Mouse (Mus musculus): ENCODE data around the gene Mad1l1. TPM values are rescaled to one million over a fixed set of nuclear protein-coding genes. Genes with fewer than 3 reads are reported as not detected.

Mad1l1 gene
- polyA plus RNA-seq, 1 experiment from 2014 or later = 25.2 TPM

- Histone ChIP-seq H3K4me3 (no peak overlapping the region), H3K36me3 (no peaks in the 10 kb centered on the region), H3K4me2 (no peak overlapping the region), H3K9me3 (no peaks in the 10 kb centered on the region), H3K27ac (replicated peaks) (peak overlapping the region; percentile 34; the same call in 1 of the 2 replicates), H3K27me3 (replicated peaks) (no peaks in the 10 kb centered on the region), H3K4me1 (peaks cover 34% of the 10 kb centered on the region), H3K9ac (no peak overlapping the region)
- no peak for ATAC-seq (ENCODE audit: extremely low read depth, insufficient number of reproducible peaks, low FRiP score, low TSS enrichment)
- WGBS = 84% methylated on average over 2 of the region's 2 CpGs
Measured at GRCm38 (mm10) chr5:140150694-140151093, 170.7 kb downstream of the Mad1l1 start.

GRCm38 (mm10) chr5:140150136-140150535 lies 171.2 kb downstream of the Mad1l1 start:
- Histone ChIP-seq H3K27ac (replicated peaks) (no peak overlapping the region), H3K4me1 (peaks cover 34% of the 10 kb centered on the region), H3K27me3 (replicated peaks) (no peaks in the 10 kb centered on the region), H3K9ac (no peak overlapping the region), H3K9me3 (no peaks in the 10 kb centered on the region), H3K4me3 (no peak overlapping the region), H3K36me3 (no peaks in the 10 kb centered on the region), H3K4me2 (no peak overlapping the region)
- WGBS = 66% methylated on average over 5 of the region's 5 CpGs
- no peak for ATAC-seq (ENCODE audit: extremely low read depth, insufficient number of reproducible peaks, low FRiP score, low TSS enrichment)

- H3K4me3 ChIP-seq = no peak overlapping the region
- H3K27ac ChIP-seq (replicated peaks) = no peak overlapping the region
- H3K36me3 ChIP-seq = no peaks in the 10 kb centered on the region
- 68% methylated on average over 4 of the region's 4 CpGs for WGBS
- H3K9me3 ChIP-seq = no peaks in the 10 kb centered on the region
- no peak overlapping the region for H3K4me2 ChIP-seq
- H3K27me3 ChIP-seq (replicated peaks) = no peaks in the 10 kb centered on the region
- ATAC-seq (ENCODE audit: extremely low read depth, insufficient number of reproducible peaks, low FRiP score, low TSS enrichment) = no peak
- peaks cover 34% of the 10 kb centered on the region for H3K4me1 ChIP-seq
- H3K9ac ChIP-seq = no peak overlapping the region
Measured at GRCm38 (mm10) chr5:140149298-140149697, 172.1 kb downstream of the Mad1l1 start.

GRCm38 (mm10) chr5:140143541-140143940 lies 177.8 kb downstream of the Mad1l1 start:
- no peaks in the 10 kb centered on the region for H3K27me3 ChIP-seq (replicated peaks)
- ATAC-seq (ENCODE audit: extremely low read depth, insufficient number of reproducible peaks, low FRiP score, low TSS enrichment) = no peak
- H3K4me2 ChIP-seq = no peak overlapping the region
- H3K4me3 ChIP-seq = no peak overlapping the region
- H3K9ac ChIP-seq = no peak overlapping the region
- H3K36me3 ChIP-seq = no peaks in the 10 kb centered on the region
- no peak overlapping the region for H3K27ac ChIP-seq (replicated peaks)
- H3K4me1 ChIP-seq = no peaks in the 10 kb centered on the region
- no peaks in the 10 kb centered on the region for H3K9me3 ChIP-seq
- WGBS = 75% methylated on average over 2 of the region's 2 CpGs

- Histone ChIP-seq H3K4me3 (no peak overlapping the region), H3K36me3 (0 out of 2 replicates have a peak, but pooled peaks cover 4% of the 10 kb centered on the region), H3K4me1 (peaks cover 7% of the 10 kb centered on the region), H3K9ac (no peak overlapping the region), H3K27me3 (replicated peaks) (no peaks in the 10 kb centered on the region), H3K9me3 (no peaks in the 10 kb centered on the region), H3K4me2 (no peak overlapping the region), H3K27ac (replicated peaks) (no peak overlapping the region)
- ATAC-seq (ENCODE audit: extremely low read depth, insufficient number of reproducible peaks, low FRiP score, low TSS enrichment) = no peak
- 71% methylated on average over 4 of the region's 4 CpGs for WGBS
Measured at GRCm38 (mm10) chr5:140141336-140141735, 180.0 kb downstream of the Mad1l1 start.

- H3K9ac ChIP-seq = no peak overlapping the region
- ATAC-seq (ENCODE audit: extremely low read depth, insufficient number of reproducible peaks, low FRiP score, low TSS enrichment) = no peak
Measured at GRCm38 (mm10) chr5:140140214-140140613, 181.1 kb downstream of the Mad1l1 start.

GRCm38 (mm10) chr5:140135734-140136625 lies 185.4 kb downstream of the Mad1l1 start:
- H3K4me3 ChIP-seq = no peak overlapping the region
- H3K27me3 ChIP-seq (replicated peaks) = no peaks in the 10 kb centered on the region
- no peak overlapping the region for H3K4me2 ChIP-seq
- H3K27ac ChIP-seq (replicated peaks) = peak overlapping the region; percentile 69
- peaks cover 19% of the 10 kb centered on the region for H3K4me1 ChIP-seq
- WGBS = 62% methylated on average over 8 of the region's 8 CpGs
- ATAC-seq (ENCODE audit: extremely low read depth, insufficient number of reproducible peaks, low FRiP score, low TSS enrichment) = no peak
- H3K9me3 ChIP-seq = no peaks in the 10 kb centered on the region
- H3K36me3 ChIP-seq = peaks cover 7% of the 10 kb centered on the region; the same call in 1 of the 2 replicates
- 0 out of 2 replicates have a peak overlapping the region, but pooled peaks have one; percentile 5 for H3K9ac ChIP-seq

More at GRCm38 (mm10) chr5:140140214-140140613, 181.1 kb downstream of the Mad1l1 start:
- Histone ChIP-seq H3K27me3 (replicated peaks) (no peaks in the 10 kb centered on the region), H3K4me3 (no peak overlapping the region), H3K4me1 (peaks cover 18% of the 10 kb centered on the region), H3K4me2 (no peak overlapping the region), H3K27ac (replicated peaks) (no peak overlapping the region), H3K9me3 (no peaks in the 10 kb centered on the region), H3K36me3 (peaks cover 4% of the 10 kb centered on the region; the same call in 1 of the 2 replicates)

GRCm38 (mm10) chr5:140134021-140134420 lies 187.3 kb downstream of the Mad1l1 start:
- WGBS = 81% methylated on average over 7 of the region's 7 CpGs
- H3K4me1 ChIP-seq = peaks cover 19% of the 10 kb centered on the region
- ATAC-seq (ENCODE audit: extremely low read depth, insufficient number of reproducible peaks, low FRiP score, low TSS enrichment) = no peak
- no peak overlapping the region for H3K4me2 ChIP-seq
- H3K27ac ChIP-seq (replicated peaks) = no peak overlapping the region
- no peak overlapping the region for H3K9ac ChIP-seq
- H3K4me3 ChIP-seq = no peak overlapping the region
- H3K27me3 ChIP-seq (replicated peaks) = no peaks in the 10 kb centered on the region
- H3K9me3 ChIP-seq = no peaks in the 10 kb centered on the region
- peaks cover 7% of the 10 kb centered on the region; the same call in 1 of the 2 replicates for H3K36me3 ChIP-seq

GRCm38 (mm10) chr5:140128414-140128981 lies 192.9 kb downstream of the Mad1l1 start:
- no peaks in the 10 kb centered on the region for H3K4me1 ChIP-seq
- 88% methylated on average over 9 of the region's 9 CpGs for WGBS

GRCm38 (mm10) chr5:140127981-140128380 lies 193.4 kb downstream of the Mad1l1 start:
- H3K4me2 ChIP-seq = no peak overlapping the region
- H3K36me3 ChIP-seq = 0 out of 2 replicates have a peak, but pooled peaks cover 3% of the 10 kb centered on the region
- no peaks in the 10 kb centered on the region for H3K9me3 ChIP-seq
- H3K27me3 ChIP-seq (replicated peaks) = no peaks in the 10 kb centered on the region
- no peaks in the 10 kb centered on the region for H3K4me1 ChIP-seq
- ATAC-seq (ENCODE audit: extremely low read depth, insufficient number of reproducible peaks, low FRiP score, low TSS enrichment) = no peak
- 95% methylated on average over 7 of the region's 7 CpGs for WGBS
- H3K4me3 ChIP-seq = no peak overlapping the region
- no peak overlapping the region for H3K27ac ChIP-seq (replicated peaks)
- no peak overlapping the region for H3K9ac ChIP-seq

More at GRCm38 (mm10) chr5:140128414-140128981, 192.9 kb downstream of the Mad1l1 start:
- 0 out of 2 replicates have a peak, but pooled peaks cover 3% of the 10 kb centered on the region for H3K36me3 ChIP-seq
- no peak for ATAC-seq (ENCODE audit: extremely low read depth, insufficient number of reproducible peaks, low FRiP score, low TSS enrichment)
- no peak overlapping the region for H3K4me3 ChIP-seq
- no peak overlapping the region for H3K4me2 ChIP-seq
- no peak overlapping the region for H3K9ac ChIP-seq
- no peak overlapping the region for H3K27ac ChIP-seq (replicated peaks)
- H3K27me3 ChIP-seq (replicated peaks) = no peaks in the 10 kb centered on the region
- H3K9me3 ChIP-seq = no peaks in the 10 kb centered on the region

- H3K27me3 ChIP-seq (replicated peaks) = no peaks in the 10 kb centered on the region
- no peak overlapping the region for H3K27ac ChIP-seq (replicated peaks)
- H3K9me3 ChIP-seq = no peaks in the 10 kb centered on the region
- no peak overlapping the region for H3K4me2 ChIP-seq
- H3K4me1 ChIP-seq = no peaks in the 10 kb centered on the region
- no peaks in the 10 kb centered on the region for H3K36me3 ChIP-seq
- no peak overlapping the region for H3K9ac ChIP-seq
- ATAC-seq (ENCODE audit: extremely low read depth, insufficient number of reproducible peaks, low FRiP score, low TSS enrichment) = no peak
- 84% methylated on average over 1 of the region's 1 CpGs for WGBS
- no peak overlapping the region for H3K4me3 ChIP-seq
Measured at GRCm38 (mm10) chr5:140124626-140125025, 196.7 kb downstream of the Mad1l1 start.

All from heart, embryonic 13.5 days (tissue).